Mouse (Mus musculus): ENCODE results near the gene Zmat3. TPM values are rescaled to one million over a fixed set of nuclear protein-coding genes. Genes with fewer than 3 reads are reported as not detected.
A peak's percentile ranks its signal among the peaks of the same experiment; 100 is the strongest.

The Zmat3 gene
- polyA plus RNA-seq, 1 experiment: 5.4 TPM

GRCm38 (mm10) chr3:32373236-32373635 is 7.4 kb upstream of the Zmat3 start:
- no peak for DNase-seq (ENCODE audit: low read depth, low spot score)
- WGBS: 81% methylated on average over 6 of the region's 6 CpGs

GRCm38 (mm10) chr3:32372470-32372869 is 6.7 kb upstream of the Zmat3 start:
- no peak for DNase-seq (ENCODE audit: low read depth, low spot score)
- WGBS: 47% methylated on average over 8 of the region's 8 CpGs

GRCm38 (mm10) chr3:32371957-32372356 is 6.1 kb upstream of the Zmat3 start:
- DNase-seq (ENCODE audit: low read depth, low spot score): no peak
- WGBS: 37% methylated on average over 7 of the region's 7 CpGs

GRCm38 (mm10) chr3:32367516-32367915 is 1.7 kb upstream of the Zmat3 start:
- DNase-seq (ENCODE audit: low read depth, low spot score): no peak
- 90% methylated on average over 1 of the region's 1 CpGs for WGBS

- 56% methylated on average over 17 of the region's 17 CpGs for WGBS
- DNase-seq (ENCODE audit: low read depth, low spot score): no peak
Observed at GRCm38 (mm10) chr3:32366246-32366734, 476 bp upstream of the Zmat3 start.

- no peak for DNase-seq (ENCODE audit: low read depth, low spot score)
- WGBS: 3% methylated on average over 54 of the region's 54 CpGs
Observed at GRCm38 (mm10) chr3:32364841-32365545, 821 bp downstream of the Zmat3 start.

GRCm38 (mm10) chr3:32364195-32364594 is 1.6 kb downstream of the Zmat3 start:
- 65% methylated on average over 4 of the region's 4 CpGs for WGBS

GRCm38 (mm10) chr3:32361221-32361620 is 4.6 kb downstream of the Zmat3 start:
- DNase-seq (ENCODE audit: low read depth, low spot score): no peak
- WGBS: 48% methylated on average over 6 of the region's 6 CpGs

More at GRCm38 (mm10) chr3:32364195-32364594, 1.6 kb downstream of the Zmat3 start:
- DNase-seq (ENCODE audit: low read depth, low spot score): no peak

- 86% methylated on average over 6 of the region's 6 CpGs for WGBS
- DNase-seq (ENCODE audit: low read depth, low spot score): no peak
Observed at GRCm38 (mm10) chr3:32347881-32348280, 17.9 kb downstream of the Zmat3 start.

GRCm38 (mm10) chr3:32345249-32345648 is 20.6 kb downstream of the Zmat3 start:
- 59% methylated on average over 11 of the region's 11 CpGs for WGBS
- no peak for DNase-seq (ENCODE audit: low read depth, low spot score)

GRCm38 (mm10) chr3:32344825-32345224 is 21.0 kb downstream of the Zmat3 start:
- no peak for DNase-seq (ENCODE audit: low read depth, low spot score)
- 81% methylated on average over 5 of the region's 5 CpGs for WGBS

- WGBS: 94% methylated on average over 12 of the region's 12 CpGs
- DNase-seq (ENCODE audit: low read depth, low spot score): no peak
Observed at GRCm38 (mm10) chr3:32343371-32343770, 22.4 kb downstream of the Zmat3 start.

- 94% methylated on average over 19 of the region's 19 CpGs for whole genome bisulfite sequencing
- DNase-seq (ENCODE audit: low read depth, low spot score): no peak
Observed at GRCm38 (mm10) chr3:32341434-32341833, 24.4 kb downstream of the Zmat3 start.

- WGBS: 83% methylated on average over 7 of the region's 7 CpGs
- no peak for DNase-seq (ENCODE audit: low read depth, low spot score)
Observed at GRCm38 (mm10) chr3:32338231-32338630, 27.6 kb downstream of the Zmat3 start.

- DNase-seq (ENCODE audit: low read depth, low spot score): no peak
Observed at GRCm38 (mm10) chr3:32337770-32338169, 28.0 kb downstream of the Zmat3 start.

GRCm38 (mm10) chr3:32334901-32335300 is 30.9 kb downstream of the Zmat3 start:
- WGBS: 80% methylated on average over 11 of the region's 11 CpGs
- no peak for DNase-seq (ENCODE audit: low read depth, low spot score)

More at GRCm38 (mm10) chr3:32337770-32338169, 28.0 kb downstream of the Zmat3 start:
- 59% methylated on average over 7 of the region's 7 CpGs for WGBS

GRCm38 (mm10) chr3:32333456-32334086 is 32.2 kb downstream of the Zmat3 start:
- 28% methylated on average over 7 of the region's 7 CpGs for WGBS
- DNase-seq (ENCODE audit: low read depth, low spot score): peak; percentile 54

GRCm38 (mm10) chr3:32317901-32318416 is 47.9 kb downstream of the Zmat3 start:
- DNase-seq (ENCODE audit: low read depth, low spot score): no peak
- WGBS: 61% methylated on average over 15 of the region's 15 CpGs

GRCm38 (mm10) chr3:32317165-32317900 is 48.5 kb downstream of the Zmat3 start:
- DNase-seq (ENCODE audit: low read depth, low spot score): no peak
- 29% methylated on average over 12 of the region's 12 CpGs for WGBS

GRCm38 (mm10) chr3:32314746-32315145 is 51.1 kb downstream of the Zmat3 start:
- 90% methylated on average over 4 of the region's 4 CpGs for WGBS
- no peak for DNase-seq (ENCODE audit: low read depth, low spot score)

Measured in large intestine, adult 2 months (tissue).